Mouse (Mus musculus) liver, adult 2 months (tissue): ENCODE results near the gene Trpv4. TPM values are rescaled to one million over a fixed set of nuclear protein-coding genes. Genes with fewer than 3 reads are reported as not detected.

ENCODE experiments used
- DNase-seq: peaks from one replicate; pipeline ENCODE4 v3.0.0-alpha.2; 2011; ENCODE audit warnings: low read depth, low spot score; ENCODE audit errors: extremely low read depth
- H3K27ac ChIP-seq: fragments of 200-500 bp; replicated peaks from 2 replicates; pipeline ENCODE4 v1.5.1; 2012; ENCODE audit warnings: low read depth, mild to moderate bottlenecking, control low read depth, inconsistent platforms, low read length; ENCODE audit not compliant: insufficient read depth
- H3K27me3 ChIP-seq: fragments of 200-500 bp; 2 replicates; pipeline ENCODE4 v1.6.1; 2012; ENCODE audit warnings: mild to moderate bottlenecking, moderate library complexity, low read length, inconsistent platforms; ENCODE audit not compliant: control insufficient read depth, insufficient read depth
- H3K36me3 ChIP-seq: fragments of 200-500 bp; 2 replicates; pipeline ENCODE4 v1.6.1; 2012; ENCODE audit warnings: low read length, inconsistent platforms; ENCODE audit not compliant: control insufficient read depth, insufficient read depth
- H3K4me1 ChIP-seq: fragments of 200-500 bp; 2 replicates; pipeline ENCODE4 v1.6.1; 2011; ENCODE audit warnings: low read length; ENCODE audit not compliant: control insufficient read depth, insufficient read depth
- H3K4me3 ChIP-seq: fragments of 200-500 bp; 2 replicates; pipeline ENCODE4 v1.5.1; 2011; ENCODE audit warnings: low read depth, mild to moderate bottlenecking, control low read depth, low read length, moderate library complexity; ENCODE audit not compliant: insufficient read depth
- H3K79me2 ChIP-seq: fragments of 200-500 bp; 2 replicates; pipeline ENCODE4 v1.6.1; 2012; ENCODE audit warnings: inconsistent platforms, mild to moderate bottlenecking, low read length, moderate library complexity; ENCODE audit not compliant: control insufficient read depth, insufficient read depth
- H3K9ac ChIP-seq: fragments of 200-500 bp; 2 replicates; pipeline ENCODE4 v1.6.1; 2012; ENCODE audit warnings: low read depth, mild to moderate bottlenecking, control low read depth, inconsistent platforms, low read length
- CTCF ChIP-seq: fragments of 200-500 bp; IDR thresholded peaks from 2 replicates; pipeline ENCODE4 v1.5.1; 2011; ENCODE audit warnings: low read depth, low read length, control low read depth
- POLR2A ChIP-seq: fragments of 200-500 bp; IDR thresholded peaks from 2 replicates; pipeline ENCODE4 v1.6.1; 2011; ENCODE audit warnings: low read length, control low read depth; ENCODE audit not compliant: insufficient read depth; ENCODE audit errors: extremely low read depth
- WGBS: fragments of 180-500 bp; shearing (Covaris S2); methylation state at CpG from one replicate; pipeline ENCODE4 v1.1.7; 2018; 5-methylcytosine and 5-hydroxymethylcytosine counted together
- polyA plus RNA-seq: library from polyadenylated mRNA; depleted of rRNA; stranded (reverse); fragments of >200 nt; gene quantifications from 2 replicates; pipeline ENCODE4 v1.2.3, GENCODE M21; 2012
- total RNA-seq: library from RNA; depleted of rRNA; stranded (reverse); fragments of >200 nt; gene quantifications from 2 replicates; pipeline ENCODE4 v1.2.3, GENCODE M21; 2014

Gene Trpv4
- total and polyA plus RNA-seq, 2 experiments = 0.09 to 0.50 TPM

- TF ChIP-seq CTCF = no peak
- TF ChIP-seq POLR2A = no peak
- no peak overlapping the region for H3K27ac ChIP-seq
- 0 out of 2 replicates have a peak, but pooled peaks cover 2% of the 10 kb centered on the region for H3K79me2 ChIP-seq
- no peaks in the 10 kb centered on the region for H3K27me3 ChIP-seq
- no peak for DNase-seq
- H3K4me3 ChIP-seq = no peak overlapping the region
- no peaks in the 10 kb centered on the region for H3K36me3 ChIP-seq
- no peak overlapping the region for H3K9ac ChIP-seq
- H3K4me1 ChIP-seq = peaks cover 3% of the 10 kb centered on the region; the same call in 1 of the 2 replicates
Measured at GRCm38 (mm10) chr5:114687901-114688300, 29.7 kb upstream of the Trpv4 start.

GRCm38 (mm10) chr5:114686726-114687210 lies 28.5 kb upstream of the Trpv4 start:
- H3K79me2 ChIP-seq = 0 out of 2 replicates have a peak, but pooled peaks cover 2% of the 10 kb centered on the region
- no peak for TF ChIP-seq POLR2A
- TF ChIP-seq CTCF = no peak
- no peaks in the 10 kb centered on the region for H3K27me3 ChIP-seq
- no peaks in the 10 kb centered on the region for H3K36me3 ChIP-seq
- H3K27ac ChIP-seq = no peak overlapping the region
- no peak overlapping the region for H3K4me3 ChIP-seq
- DNase-seq = no peak
- WGBS = 77% methylated on average over 7 of the region's 7 CpGs
- no peak overlapping the region for H3K9ac ChIP-seq
- H3K4me1 ChIP-seq = peaks cover 3% of the 10 kb centered on the region; the same call in 1 of the 2 replicates

GRCm38 (mm10) chr5:114685986-114686385 lies 27.8 kb upstream of the Trpv4 start:
- no peak for TF ChIP-seq POLR2A
- TF ChIP-seq CTCF = no peak
- Histone ChIP-seq H3K4me1 (0 out of 2 replicates have a peak, but pooled peaks cover under 1% of the 10 kb centered on the region), H3K27me3 (no peaks in the 10 kb centered on the region), H3K4me3 (no peak overlapping the region), H3K79me2 (0 out of 2 replicates have a peak, but pooled peaks cover 2% of the 10 kb centered on the region), H3K9ac (no peak overlapping the region), H3K27ac (no peak overlapping the region), H3K36me3 (no peaks in the 10 kb centered on the region)
- 89% methylated on average over 5 of the region's 5 CpGs for WGBS
- no peak for DNase-seq

- TF ChIP-seq CTCF = no peak
- no peak for TF ChIP-seq POLR2A
- H3K9ac ChIP-seq = no peak overlapping the region
- H3K4me1 ChIP-seq = no peaks in the 10 kb centered on the region
- no peaks in the 10 kb centered on the region for H3K36me3 ChIP-seq
- no peak overlapping the region for H3K4me3 ChIP-seq
- no peak for DNase-seq
- H3K27ac ChIP-seq = no peak overlapping the region
- WGBS = 73% methylated on average over 8 of the region's 8 CpGs
- no peaks in the 10 kb centered on the region for H3K27me3 ChIP-seq
- no peaks in the 10 kb centered on the region for H3K79me2 ChIP-seq
Measured at GRCm38 (mm10) chr5:114681717-114682116, 23.5 kb upstream of the Trpv4 start.

GRCm38 (mm10) chr5:114680676-114681285 lies 22.6 kb upstream of the Trpv4 start:
- H3K4me3 ChIP-seq = no peak overlapping the region
- H3K27ac ChIP-seq = no peak overlapping the region
- no peak for TF ChIP-seq CTCF
- TF ChIP-seq POLR2A = no peak
- WGBS = 74% methylated on average over 19 of the region's 19 CpGs
- no peaks in the 10 kb centered on the region for H3K36me3 ChIP-seq
- H3K4me1 ChIP-seq = no peaks in the 10 kb centered on the region
- no peaks in the 10 kb centered on the region for H3K27me3 ChIP-seq
- no peaks in the 10 kb centered on the region for H3K79me2 ChIP-seq
- H3K9ac ChIP-seq = no peak overlapping the region
- no peak for DNase-seq
